Mouse (Mus musculus) 416B (cell line): ENCODE data around the gene B3gnt6.

Experiments used
- DNase-seq: peaks from one replicate; pipeline ENCODE4 v3.0.0; 2011; ENCODE audit warnings: low read depth

The B3gnt6 gene

DNA sequence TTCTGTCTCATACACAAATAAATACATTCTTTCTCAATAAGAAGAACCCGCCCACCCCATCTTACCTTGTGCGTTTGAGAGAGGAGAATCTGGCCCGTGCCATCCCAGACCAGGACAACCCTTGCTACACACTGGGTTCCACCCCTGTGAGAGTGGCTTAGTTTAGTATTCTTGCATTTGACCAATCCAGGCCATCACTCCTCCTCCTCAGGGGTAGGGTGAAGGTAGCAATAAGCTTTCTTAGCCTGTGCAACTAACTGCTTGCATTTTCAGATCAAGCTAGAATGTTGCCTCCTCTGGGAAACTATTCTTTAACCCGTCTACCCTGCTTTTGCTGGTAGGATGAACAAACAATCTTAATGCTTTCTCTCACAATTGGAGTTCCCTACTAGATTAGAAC is at the start of gene B3gnt6:
Gene B3gnt6 (minus strand): TSS at position 101 of the 400 bp plus-strand sequence.
- no peak for DNase-seq

GRCm38 (mm10) chr7:98236686-98237359 is 37.5 kb upstream of the B3gnt6 start:
- no peak for DNase-seq

DNA sequence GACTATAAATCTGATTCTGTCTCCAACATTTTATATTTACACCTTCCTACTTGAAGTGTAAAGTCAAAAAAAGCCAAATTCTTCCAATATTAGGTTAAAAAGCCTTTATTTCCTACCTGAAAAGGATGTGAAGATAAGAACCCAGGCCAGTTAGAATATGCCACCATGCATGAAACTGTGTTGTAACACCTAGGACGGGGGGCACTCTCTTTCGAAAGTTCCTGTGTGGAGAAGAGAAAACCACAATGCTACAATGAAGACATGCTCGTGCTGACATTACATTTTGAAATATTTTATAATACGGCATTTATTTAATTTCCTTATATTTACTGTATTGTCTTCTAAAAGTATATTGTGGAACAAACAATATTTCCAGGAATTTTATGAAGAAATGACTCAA is 24.5 kb upstream of the B3gnt6 start:
- DNase-seq = peak; percentile 76

DNA sequence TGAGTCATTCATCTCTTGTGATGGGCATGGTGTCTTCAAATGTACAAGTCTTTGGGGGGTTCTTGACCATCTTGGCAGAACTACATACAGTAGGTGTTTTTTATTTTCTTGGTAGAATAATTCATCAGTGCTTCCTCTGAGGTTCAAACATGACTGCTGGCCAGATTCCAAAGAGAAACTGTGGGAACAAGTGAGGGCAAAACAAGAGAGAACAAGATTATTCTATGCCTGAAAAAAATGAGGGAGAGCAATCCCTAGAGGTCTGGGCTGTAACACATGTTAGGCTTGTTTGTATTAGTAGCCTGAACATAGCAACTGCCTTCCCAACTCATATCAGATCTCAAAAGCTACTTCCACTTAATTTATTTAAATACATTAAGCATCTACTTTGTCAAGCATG is 17.4 kb upstream of the B3gnt6 start:
- DNase-seq = no peak

DNA sequence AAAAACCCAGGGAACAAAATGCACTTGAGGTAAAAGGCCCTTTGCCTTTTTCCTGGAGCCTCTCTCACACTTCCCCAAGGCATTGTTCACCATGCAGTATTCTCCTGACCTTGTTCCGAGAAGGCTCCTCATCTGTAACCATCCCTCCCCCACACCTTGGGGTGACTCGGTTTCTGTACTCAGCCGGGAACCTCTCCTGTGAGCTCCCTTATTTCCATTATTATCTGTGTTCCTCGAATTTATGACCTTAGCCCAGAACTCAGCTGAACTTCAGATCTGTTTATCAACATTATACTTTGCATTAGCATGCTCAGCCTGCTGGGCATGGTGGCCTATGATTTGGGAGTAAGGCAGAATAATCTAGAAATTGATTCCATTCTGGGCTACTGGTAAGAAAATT is 3.7 kb upstream of the B3gnt6 start:
- DNase-seq = no peak

DNA sequence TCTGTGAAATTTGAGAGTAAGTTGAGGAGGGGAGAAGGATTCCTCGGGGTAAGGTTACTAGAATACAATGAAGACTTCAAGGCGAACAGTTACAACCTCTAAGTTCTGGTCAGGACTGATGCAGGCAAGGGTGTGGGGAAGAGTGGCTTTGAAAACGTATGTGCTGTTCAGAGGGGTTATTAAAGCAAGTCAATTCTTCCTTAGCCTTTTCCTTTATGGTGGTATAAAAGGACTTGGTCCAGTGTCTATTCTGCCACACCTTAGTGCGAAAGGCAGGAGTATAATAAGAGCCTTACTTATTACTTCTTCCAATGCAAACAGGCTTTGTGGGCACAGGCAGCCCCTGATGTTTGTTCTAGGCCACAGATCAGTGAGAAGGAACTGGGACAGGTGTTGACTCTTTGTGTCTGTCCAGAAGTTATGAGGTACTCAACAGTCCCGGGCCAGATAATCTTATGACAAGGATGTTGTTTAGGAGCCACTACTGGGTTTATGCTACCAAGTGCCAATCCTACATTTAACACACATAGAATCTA is 2.3 kb upstream of the B3gnt6 start:
- no peak for DNase-seq

DNA sequence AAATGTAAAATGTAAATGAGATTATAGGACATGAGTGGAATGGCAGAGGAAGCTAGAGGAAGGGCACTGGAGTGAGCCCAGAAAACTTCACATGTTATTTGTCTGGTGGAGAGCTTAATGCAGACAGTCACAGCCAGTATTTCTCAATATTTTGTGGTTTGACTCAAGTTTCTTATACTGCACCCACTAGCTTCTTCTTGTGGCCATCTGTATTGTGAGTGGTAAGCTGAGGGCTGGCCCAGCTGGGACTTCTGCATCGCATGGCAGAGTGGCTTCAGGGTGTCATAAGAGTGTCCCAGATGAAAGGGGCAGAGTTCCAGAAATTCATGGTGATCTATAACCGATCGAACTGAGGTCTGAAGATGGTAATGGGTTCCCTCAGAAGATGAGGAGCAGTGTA is 1.1 kb upstream of the B3gnt6 start:
- DNase-seq = peak; percentile 78

- DNase-seq = no peak
Measured at GRCm38 (mm10) chr7:98195151-98195801, 4.0 kb downstream of the B3gnt6 start.

- no peak for DNase-seq
Measured at GRCm38 (mm10) chr7:98194026-98194792, 5.1 kb downstream of the B3gnt6 start.

DNA sequence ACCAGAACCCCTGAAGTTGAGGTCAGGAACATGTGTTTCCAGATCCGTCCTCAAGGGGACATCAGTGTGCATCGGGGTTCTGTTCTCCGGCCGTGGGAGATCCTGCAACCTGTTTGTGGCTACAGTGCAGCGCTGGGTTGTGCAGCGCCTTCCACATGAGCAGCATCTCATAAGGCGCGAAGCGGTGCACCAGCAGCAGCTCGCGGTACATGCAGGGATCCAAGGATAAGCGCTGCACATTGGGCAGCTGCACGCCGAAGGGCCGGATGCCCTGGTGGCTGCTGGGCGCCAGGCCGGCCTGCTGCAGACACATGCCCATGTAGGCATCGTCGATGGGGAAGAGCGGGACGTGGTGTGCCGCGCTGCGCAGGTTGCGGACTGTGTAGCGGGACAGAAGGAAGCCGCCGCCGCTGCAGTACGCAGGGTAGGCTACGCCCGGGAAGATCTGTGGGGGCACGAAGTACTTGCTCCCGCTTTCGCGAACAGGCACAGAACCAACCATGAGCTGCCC is 5.7 kb downstream of the B3gnt6 start:
- no peak for DNase-seq

DNA sequence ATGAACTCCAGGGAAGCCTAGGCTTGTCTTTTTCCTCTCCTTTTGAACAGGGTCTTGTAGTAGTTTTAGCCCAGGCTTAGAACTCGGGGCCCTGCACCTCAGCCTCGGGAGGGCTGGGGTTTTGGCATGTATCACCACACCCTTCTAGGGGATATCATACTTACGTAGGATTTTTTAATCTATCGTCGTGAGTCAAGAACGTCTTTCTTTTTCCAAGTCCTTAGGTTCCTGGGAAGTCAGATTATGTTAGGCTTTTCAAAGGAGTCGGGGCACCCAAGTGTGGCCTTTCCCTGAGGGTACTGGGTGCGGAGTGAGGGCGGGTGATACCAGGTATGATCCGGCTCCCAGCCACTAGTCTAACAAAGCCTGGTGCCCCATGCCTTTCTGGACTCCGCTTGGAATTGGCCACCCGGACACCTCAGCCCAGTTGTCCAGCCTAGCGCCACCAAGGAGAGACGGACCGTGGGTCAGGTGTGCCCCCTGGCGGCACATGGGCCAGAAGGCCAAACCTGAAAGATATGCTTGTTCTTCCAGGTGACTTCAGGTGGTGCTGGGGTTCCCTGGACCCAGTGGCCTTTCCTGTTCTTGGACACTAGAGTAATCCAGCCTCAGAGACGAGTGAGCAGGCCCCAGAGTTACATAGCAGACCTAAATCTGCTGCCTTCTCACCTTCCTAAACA is 7.6 kb downstream of the B3gnt6 start:
- DNase-seq = peak; percentile 56

DNA sequence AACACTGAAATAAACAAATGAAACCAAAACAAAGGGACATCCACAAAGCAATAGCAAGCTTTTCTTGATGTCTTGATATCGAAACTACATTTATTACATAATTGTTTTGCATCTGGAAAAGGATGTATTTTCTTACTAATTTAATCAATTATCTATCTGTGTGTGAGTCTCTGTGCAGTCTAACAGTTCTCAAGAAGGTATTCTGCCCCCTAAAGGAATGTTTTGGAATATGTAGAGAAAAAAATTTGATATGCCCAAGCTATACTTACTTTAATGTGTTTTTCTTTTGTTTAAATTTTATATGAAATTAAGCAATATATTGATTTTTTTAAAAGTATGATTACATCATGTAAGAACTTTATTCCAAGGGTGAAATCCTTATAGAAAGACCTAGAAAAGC is 8.7 kb downstream of the B3gnt6 start:
- peak; percentile 70 for DNase-seq

DNA sequence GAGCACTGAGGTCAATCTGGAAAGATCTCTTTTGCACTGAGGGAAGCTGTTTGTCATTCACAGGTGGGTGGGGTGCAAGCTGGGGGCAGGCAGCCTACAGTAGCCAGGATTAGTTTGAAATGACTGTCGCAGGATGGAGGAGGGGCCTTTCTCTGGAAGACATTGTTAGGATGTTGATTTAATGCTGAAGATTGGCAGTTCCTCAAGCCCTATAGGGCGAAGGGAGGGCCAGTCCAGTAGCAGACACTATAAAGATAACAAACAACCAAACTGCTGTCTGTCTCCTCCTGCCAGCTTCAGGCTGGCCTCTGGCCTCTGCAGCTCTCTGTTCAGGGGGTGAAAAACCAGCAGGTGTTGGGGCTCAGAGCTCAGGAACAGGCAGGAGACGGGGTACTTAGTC is 9.5 kb downstream of the B3gnt6 start:
- no peak for DNase-seq

GRCm38 (mm10) chr7:98188680-98189079 is 10.6 kb downstream of the B3gnt6 start:
- no peak for DNase-seq

GRCm38 (mm10) chr7:98188238-98188637 is 11.0 kb downstream of the B3gnt6 start:
- DNase-seq = no peak

- peak; percentile 77 for DNase-seq
Measured at GRCm38 (mm10) chr7:98187332-98187731, 11.9 kb downstream of the B3gnt6 start.

- DNase-seq = no peak
Measured at GRCm38 (mm10) chr7:98186637-98187036, 12.6 kb downstream of the B3gnt6 start.

DNA sequence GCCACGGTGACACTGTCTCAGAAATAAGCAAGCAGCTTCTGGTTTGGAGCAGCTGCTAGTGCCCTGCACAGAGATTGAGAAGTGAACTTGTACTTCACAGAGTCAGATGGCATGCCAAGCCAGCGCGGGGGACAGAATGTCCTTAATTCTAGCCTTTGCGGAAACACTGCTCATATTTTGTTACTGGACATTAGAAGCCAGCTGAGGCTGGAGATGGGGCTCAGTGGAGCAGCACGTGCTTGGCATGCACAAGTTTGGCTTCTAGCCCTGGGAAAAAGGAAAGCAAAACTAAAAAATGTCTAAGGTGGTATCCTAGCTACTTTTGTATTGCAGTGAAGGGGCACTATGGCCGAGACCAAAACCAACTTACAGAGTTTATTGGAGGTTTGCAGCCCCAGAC is 14.0 kb downstream of the B3gnt6 start:
- DNase-seq = no peak

DNA sequence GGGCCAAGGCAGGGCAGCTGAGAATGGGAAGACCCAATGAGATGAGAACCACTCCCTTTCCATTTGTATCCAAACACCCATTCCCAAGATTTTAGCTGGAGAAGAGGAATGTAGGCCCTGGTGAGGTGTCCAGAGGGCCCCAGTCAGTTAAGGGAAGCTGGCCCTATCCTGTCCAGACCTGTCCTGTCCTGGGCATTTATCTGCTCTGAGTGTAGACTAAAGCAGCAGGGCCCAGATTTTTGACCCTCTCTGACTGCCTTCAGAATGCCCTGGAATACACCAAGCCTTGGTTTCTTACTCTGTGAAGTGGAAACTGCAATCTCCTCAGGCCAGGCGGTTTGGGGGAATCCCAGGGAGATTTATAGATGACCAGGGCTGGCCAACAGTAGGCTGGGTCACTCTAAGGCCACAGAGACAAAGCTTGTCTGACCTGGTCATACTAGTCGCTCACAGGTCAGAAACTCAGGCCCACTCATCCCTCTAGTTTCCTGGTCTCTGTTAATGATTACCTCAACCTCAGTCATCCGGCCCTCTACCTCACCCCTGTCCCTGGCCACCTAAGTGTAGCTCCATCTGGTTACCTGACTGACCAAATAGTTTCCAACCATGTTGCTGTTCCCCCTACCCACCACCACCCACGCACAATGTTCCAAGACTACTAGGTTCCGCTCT is 20.6 kb downstream of the B3gnt6 start:
- no peak for DNase-seq

DNA sequence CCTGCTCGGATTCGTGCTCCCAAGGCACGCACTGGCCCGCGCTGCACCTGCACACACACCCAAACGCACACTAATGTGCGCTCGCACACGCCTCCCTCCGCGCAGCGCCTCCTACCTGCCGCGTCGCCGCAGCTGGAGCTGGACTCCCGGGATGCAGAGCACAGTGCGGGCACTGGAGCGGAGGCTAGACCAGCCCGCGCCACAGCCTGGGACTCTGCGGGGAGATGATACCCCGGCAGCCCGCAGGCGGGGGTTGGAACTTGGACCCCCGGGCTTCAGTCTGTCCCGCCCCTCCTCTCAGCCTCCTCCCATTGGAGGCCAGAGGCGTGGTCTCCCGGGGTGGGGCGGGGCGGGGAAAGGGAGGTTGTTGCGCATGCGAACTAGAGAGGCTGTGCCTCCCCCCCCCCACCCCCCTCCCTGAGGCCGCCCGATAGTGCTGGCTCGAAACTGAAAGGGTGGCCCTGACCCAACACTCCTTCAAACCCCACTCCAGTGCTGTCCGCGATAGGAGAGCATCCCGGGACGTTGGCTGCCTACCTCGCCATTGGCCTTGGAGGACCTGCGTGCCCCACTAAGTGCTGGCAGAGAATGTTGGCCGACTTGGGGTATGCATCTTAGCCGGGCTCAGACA is 21.2 kb downstream of the B3gnt6 start, which contains the start of gene Capn5:
Gene Capn5 (minus strand): TSS at position 346 of the 631 bp plus-strand sequence.
- peak; percentile 88 for DNase-seq

DNA sequence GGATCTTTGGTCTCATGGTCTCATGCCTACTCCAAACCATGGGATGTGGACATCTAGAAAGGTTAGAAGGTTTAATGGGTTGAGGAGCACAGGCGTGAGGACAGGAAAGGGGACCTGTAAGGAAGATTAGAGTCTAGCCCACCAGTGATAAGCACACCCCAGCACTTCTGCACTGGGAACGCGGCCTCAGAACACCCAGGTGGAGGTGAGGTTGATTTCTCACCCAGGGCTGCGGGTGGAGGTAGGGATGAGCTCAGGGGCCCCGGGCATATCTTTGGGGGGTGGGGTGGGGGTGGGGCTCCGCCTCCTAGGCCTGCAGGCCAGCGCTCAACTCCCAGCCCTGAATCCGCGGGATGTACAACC is 21.7 kb downstream of the B3gnt6 start:
- DNase-seq = no peak
